Mouse (Mus musculus): Measurements from ENCODE around the gene Olfr201. TPM values are rescaled to one million over a fixed set of nuclear protein-coding genes. Genes with fewer than 3 reads are reported as not detected.

Gene Olfr201
- not detected for polyA plus RNA-seq (2017; shearing (Covaris generic))

GRCm38 (mm10) chr16:59272532-59272931 lies at the start of gene Olfr201:
Olfr201 (minus strand) TSS chr16:59272632.

GRCm38 (mm10) chr16:59318148-59318547 lies 45.7 kb upstream of the Olfr201 start, which contains the start of gene Olfr204:
Olfr204 (minus strand) TSS chr16:59318248.

DNA sequence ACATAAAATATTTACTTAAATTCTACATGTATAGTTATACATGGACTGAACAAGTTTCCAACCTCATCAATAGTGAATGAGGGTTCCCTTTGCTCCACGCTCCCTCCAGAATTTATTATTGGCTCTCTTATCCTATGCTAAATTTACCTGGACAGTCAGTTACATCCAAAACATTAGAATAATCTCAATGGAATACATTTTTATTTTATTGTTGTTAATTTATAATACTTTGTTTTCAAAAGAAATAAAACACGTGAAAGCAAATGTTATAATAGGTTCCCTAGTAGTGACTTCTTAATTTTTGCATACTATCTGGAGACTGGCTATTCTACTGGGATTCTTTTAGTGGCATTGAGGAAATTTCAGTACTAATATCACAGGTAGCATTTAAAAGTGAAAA lies 26.1 kb upstream of the Olfr201 start, which contains the start of gene Olfr203:
Gene Olfr203, plus strand, starts transcription at position 301 of the 400 bp plus-strand sequence.

GRCm38 (mm10) chr16:59286693-59287092 lies 14.3 kb upstream of the Olfr201 start, which contains the start of gene Olfr202:
Olfr202 (minus strand) TSS chr16:59286793.

GRCm38 (mm10) chr16:59219667-59220066 lies 52.8 kb downstream of the Olfr201 start, which contains the start of gene Olfr199:
Olfr199 (minus strand) TSS chr16:59219767.

Other genes starting within 250 kb of the Olfr201 start
- gene Olfr186, start 242.3 kb downstream of the Olfr201 start, polyA plus RNA-seq (2017; shearing (Covaris generic)), result not detected
- gene Olfr187, start 232.9 kb downstream of the Olfr201 start, polyA plus RNA-seq (2017; shearing (Covaris generic)), result not detected
- not detected for gene Olfr190, start 194.6 kb downstream of the Olfr201 start, polyA plus RNA-seq (2017; shearing (Covaris generic))
- not detected for gene Olfr191, start 182.8 kb downstream of the Olfr201 start, polyA plus RNA-seq (2017; shearing (Covaris generic))
- not detected for gene Olfr193, start 160.8 kb downstream of the Olfr201 start, polyA plus RNA-seq (2017; shearing (Covaris generic))
- gene Olfr194, start 151.6 kb downstream of the Olfr201 start, polyA plus RNA-seq (2017; shearing (Covaris generic)), result not detected
- gene Olfr195, start 125.6 kb downstream of the Olfr201 start, polyA plus RNA-seq (2017; shearing (Covaris generic)), result not detected
- gene Olfr196, start 102.2 kb downstream of the Olfr201 start, polyA plus RNA-seq (2017; shearing (Covaris generic)), result not detected
- gene Olfr198, start 69.1 kb downstream of the Olfr201 start, polyA plus RNA-seq (2017; shearing (Covaris generic)), result not detected
- not detected for gene Olfr199, start 52.9 kb downstream of the Olfr201 start, polyA plus RNA-seq (2017; shearing (Covaris generic))
- not detected for gene Olfr202, start 14.2 kb upstream of the Olfr201 start, polyA plus RNA-seq (2017; shearing (Covaris generic))
- gene Olfr203, start 26.2 kb upstream of the Olfr201 start, polyA plus RNA-seq (2017; shearing (Covaris generic)), result not detected
- gene Olfr204, start 45.6 kb upstream of the Olfr201 start, polyA plus RNA-seq (2017; shearing (Covaris generic)), result not detected
- not detected for gene Olfr205, start 58.5 kb upstream of the Olfr201 start, polyA plus RNA-seq (2017; shearing (Covaris generic))
- not detected for gene Olfr206, start 76.6 kb upstream of the Olfr201 start, polyA plus RNA-seq (2017; shearing (Covaris generic))
- not detected for gene Olfr209, start 91.4 kb upstream of the Olfr201 start, polyA plus RNA-seq (2017; shearing (Covaris generic))
- not detected for gene Gabrr3, start 134.7 kb upstream of the Olfr201 start, polyA plus RNA-seq (2017; shearing (Covaris generic))
- gene Riox2, start 199.1 kb upstream of the Olfr201 start, polyA plus RNA-seq (2017; shearing (Covaris generic)), result 92.4 TPM